Mouse (Mus musculus): ENCODE measurements at regions not wholly inside any gene's neighbourhood (a gene's known extent, or its start where the extent isn't known, plus 50 kb on each side); places are given as distances from the start of the nearest gene placed in this dataset.
"Not testable (repeated sequence)": the region's sequence is repeated elsewhere in the genome, so short reads cannot be mapped to it uniquely, and the experiment has no call there.

DNA sequence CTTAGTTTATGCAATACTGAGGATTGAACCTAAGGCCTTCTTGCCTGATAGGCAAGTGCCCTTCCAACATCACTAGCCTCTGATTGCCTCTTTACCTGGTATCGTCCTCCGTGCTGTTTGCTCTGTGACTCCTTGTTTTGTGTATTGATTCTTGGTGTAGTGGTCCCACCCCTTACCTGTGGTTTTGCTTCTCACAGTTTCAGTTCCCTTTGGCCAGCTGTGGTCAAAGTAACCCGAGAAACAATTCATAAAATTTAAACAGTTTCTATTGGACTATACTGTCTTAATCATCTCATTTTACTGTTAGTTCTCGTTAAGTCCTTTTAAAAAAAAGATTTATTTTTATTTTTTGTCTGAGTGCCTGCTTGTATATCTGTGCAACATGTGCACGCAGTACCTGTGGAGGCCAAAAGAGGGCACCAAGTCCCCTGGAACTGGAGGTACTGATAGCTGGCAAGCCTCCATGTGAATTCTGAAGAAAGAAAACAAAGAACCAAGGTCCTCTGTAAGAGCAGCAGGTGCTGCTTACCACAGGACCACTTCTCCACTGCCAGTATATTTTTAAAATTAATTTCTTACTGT, 84.5 kb upstream of the C9orf72 start:
- WGBS = 68% methylated on average over 5 of the region's 5 CpGs
- Histone ChIP-seq H3K27ac (ENCODE audit: low read length) (no peak overlapping the region), H3K4me2 (ENCODE audit: low read length) (no peak overlapping the region), H3K36me3 (ENCODE audit: control insufficient read depth, insufficient read depth, low read length) (no peaks in the 10 kb centered on the region), H3K4me3 (ENCODE audit: low read depth, low read length) (no peak overlapping the region), H3K9me3 (replicated peaks; ENCODE audit: control insufficient read depth, low read length, poor library complexity, severe bottlenecking) (no peaks in the 10 kb centered on the region), H3K9ac (ENCODE audit: low read depth, low read length) (no peak overlapping the region), H3K4me1 (ENCODE audit: control insufficient read depth, insufficient read depth, low read length) (no peaks in the 10 kb centered on the region), H3K27me3 (ENCODE audit: control insufficient read depth, insufficient read depth, low read depth, low read length) (no peaks in the 10 kb centered on the region)
- 0 out of 2 replicates have a peak, but pooled peaks have one; percentile 39 for ATAC-seq

DNA sequence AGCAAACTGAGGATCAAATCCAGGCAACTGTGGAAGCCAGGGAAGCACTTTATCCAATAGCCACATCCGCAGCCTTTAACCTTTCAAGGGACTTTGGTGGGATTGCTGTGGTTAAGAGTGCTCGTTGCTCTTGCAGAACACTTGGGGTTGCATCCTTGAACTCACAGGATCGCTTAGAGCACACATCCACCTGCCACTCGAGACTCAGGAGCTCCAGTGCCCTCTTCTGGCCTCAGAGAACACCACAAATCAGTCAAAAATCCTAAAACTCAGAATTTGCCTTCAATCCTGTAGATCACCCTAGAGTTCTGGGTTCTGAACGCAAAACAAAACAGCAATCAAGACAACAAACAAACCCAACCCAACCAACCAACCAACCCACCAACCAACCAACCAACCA, 82.2 kb upstream of the C9orf72 start:
- Histone ChIP-seq H3K9ac (ENCODE audit: low read depth, low read length) (no peak overlapping the region), H3K4me3 (ENCODE audit: low read depth, low read length) (no peak overlapping the region), H3K27ac (ENCODE audit: low read length) (no peak overlapping the region), H3K27me3 (ENCODE audit: control insufficient read depth, insufficient read depth, low read depth, low read length) (no peaks in the 10 kb centered on the region), H3K36me3 (ENCODE audit: control insufficient read depth, insufficient read depth, low read length) (no peaks in the 10 kb centered on the region), H3K4me2 (ENCODE audit: low read length) (no peak overlapping the region), H3K4me1 (ENCODE audit: control insufficient read depth, insufficient read depth, low read length) (no peaks in the 10 kb centered on the region), H3K9me3 (replicated peaks; ENCODE audit: control insufficient read depth, low read length, poor library complexity, severe bottlenecking) (no peaks in the 10 kb centered on the region)
- no peak for ATAC-seq
- WGBS = 72% methylated on average over 5 of the region's 5 CpGs

DNA sequence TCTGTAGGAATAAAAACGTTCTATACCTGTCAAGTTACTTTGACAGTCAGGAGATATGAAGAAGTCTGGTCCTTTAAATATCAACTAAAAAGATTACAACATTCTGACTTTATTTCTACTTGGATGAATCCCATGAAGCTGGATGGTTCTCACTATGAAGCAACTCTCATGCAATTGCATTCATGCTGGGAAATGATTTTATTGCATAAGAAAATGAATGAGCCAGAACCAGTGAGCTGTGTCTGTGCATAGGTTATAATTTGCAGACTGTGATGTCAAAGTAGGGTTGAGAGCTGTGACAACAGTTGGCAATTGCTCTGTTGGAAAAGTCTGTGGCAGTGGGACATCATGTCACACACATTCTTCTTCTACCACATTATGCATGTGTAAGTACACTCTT, 79.2 kb upstream of the C9orf72 start:
- Histone ChIP-seq H3K4me1 (ENCODE audit: control insufficient read depth, insufficient read depth, low read length) (no peaks in the 10 kb centered on the region), H3K4me3 (ENCODE audit: low read depth, low read length) (no peak overlapping the region), H3K9me3 (replicated peaks; ENCODE audit: control insufficient read depth, low read length, poor library complexity, severe bottlenecking) (no peaks in the 10 kb centered on the region), H3K9ac (ENCODE audit: low read depth, low read length) (no peak overlapping the region), H3K36me3 (ENCODE audit: control insufficient read depth, insufficient read depth, low read length) (no peaks in the 10 kb centered on the region), H3K4me2 (ENCODE audit: low read length) (no peak overlapping the region), H3K27ac (ENCODE audit: low read length) (no peak overlapping the region), H3K27me3 (ENCODE audit: control insufficient read depth, insufficient read depth, low read depth, low read length) (no peaks in the 10 kb centered on the region)
- no peak for ATAC-seq
- whole genome bisulfite sequencing = 69% methylated on average over 1 of the region's 1 CpGs

DNA sequence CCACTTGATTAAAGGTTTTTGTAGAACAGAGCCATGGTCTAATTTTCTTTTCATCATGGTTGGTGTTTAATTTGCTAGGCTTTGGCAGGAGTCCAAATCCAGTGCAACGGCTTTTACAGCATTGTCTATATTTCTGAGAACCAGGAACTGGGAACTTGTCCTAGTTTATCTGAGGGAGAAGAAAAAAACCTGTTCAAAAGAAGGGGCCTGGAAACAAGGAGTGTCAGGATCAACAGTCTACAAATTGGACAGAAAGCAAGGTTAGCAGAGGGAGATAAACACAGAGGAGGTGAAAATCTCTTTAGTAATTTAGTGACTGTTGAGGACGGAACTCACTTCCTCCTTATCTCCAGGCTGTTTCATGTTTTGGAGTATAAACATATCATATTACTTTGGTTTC, 74.9 kb upstream of the C9orf72 start:
- 53% methylated on average over 2 of the region's 2 CpGs for WGBS
- Histone ChIP-seq H3K9me3 (replicated peaks; ENCODE audit: control insufficient read depth, low read length, poor library complexity, severe bottlenecking) (no peaks in the 10 kb centered on the region), H3K9ac (ENCODE audit: low read depth, low read length) (no peak overlapping the region), H3K27me3 (ENCODE audit: control insufficient read depth, insufficient read depth, low read depth, low read length) (no peaks in the 10 kb centered on the region), H3K4me1 (ENCODE audit: control insufficient read depth, insufficient read depth, low read length) (no peaks in the 10 kb centered on the region), H3K4me3 (ENCODE audit: low read depth, low read length) (no peak overlapping the region), H3K36me3 (ENCODE audit: control insufficient read depth, insufficient read depth, low read length) (no peaks in the 10 kb centered on the region), H3K4me2 (ENCODE audit: low read length) (no peak overlapping the region), H3K27ac (ENCODE audit: low read length) (no peak overlapping the region)
- ATAC-seq = no peak

DNA sequence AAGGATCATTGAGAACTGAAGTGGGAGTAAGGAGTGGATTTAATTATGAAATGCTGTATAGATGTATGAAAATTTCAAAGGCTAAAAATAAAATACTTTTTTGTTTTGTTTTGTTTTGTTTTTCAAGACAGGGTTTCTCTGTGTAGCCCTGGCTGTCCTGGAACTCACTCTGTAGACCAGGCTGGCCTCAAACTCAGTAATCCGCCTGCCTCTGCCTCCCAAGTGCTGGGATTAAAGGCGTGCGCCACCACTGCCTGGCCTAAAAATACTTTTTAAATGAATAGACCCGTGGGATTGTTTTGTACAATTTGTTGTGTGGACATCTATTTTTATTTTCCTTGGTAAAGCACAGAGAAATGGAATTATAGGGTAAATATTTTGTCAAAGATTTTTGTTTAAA, 74.4 kb upstream of the C9orf72 start:
- H3K36me3 ChIP-seq (ENCODE audit: control insufficient read depth, insufficient read depth, low read length); H3K9me3 ChIP-seq (replicated peaks; ENCODE audit: control insufficient read depth, low read length, poor library complexity, severe bottlenecking); ATAC-seq; H3K27ac ChIP-seq (ENCODE audit: low read length); H3K9ac ChIP-seq (ENCODE audit: low read depth, low read length); H3K4me2 ChIP-seq (ENCODE audit: low read length); H3K4me3 ChIP-seq (ENCODE audit: low read depth, low read length); H3K4me1 ChIP-seq (ENCODE audit: control insufficient read depth, insufficient read depth, low read length); H3K27me3 ChIP-seq (ENCODE audit: control insufficient read depth, insufficient read depth, low read depth, low read length): not testable (repeated sequence)
- WGBS = 82% methylated on average over 4 of the region's 4 CpGs

DNA sequence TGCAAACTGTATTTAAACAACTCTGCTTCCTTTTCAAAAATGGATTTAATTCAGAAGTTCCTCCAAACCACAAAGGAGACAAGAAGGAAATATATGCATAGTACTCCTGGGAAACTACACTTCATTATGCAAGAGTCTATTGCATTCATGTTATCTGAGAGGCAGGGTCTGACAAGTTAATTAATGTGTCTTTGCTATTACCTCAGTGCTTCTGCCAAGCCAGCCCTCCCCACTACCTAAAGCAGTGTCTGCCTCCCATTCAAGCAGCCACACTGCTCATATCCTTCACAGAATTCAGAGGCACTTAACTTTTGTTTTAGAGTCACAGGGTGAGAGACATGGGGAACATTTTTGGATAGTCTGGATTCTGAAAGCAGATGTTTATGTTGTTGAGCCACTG, 58.6 kb upstream of the C9orf72 start:
- Histone ChIP-seq H3K27ac (ENCODE audit: low read length) (no peak overlapping the region), H3K9ac (ENCODE audit: low read depth, low read length) (no peak overlapping the region)
- peak; percentile 75 for ATAC-seq

More for the DNA sequence above, 58.6 kb upstream of the C9orf72 start:
- Histone ChIP-seq H3K4me1 (ENCODE audit: control insufficient read depth, insufficient read depth, low read length) (no peaks in the 10 kb centered on the region), H3K4me3 (ENCODE audit: low read depth, low read length) (no peak overlapping the region), H3K36me3 (ENCODE audit: control insufficient read depth, insufficient read depth, low read length) (no peaks in the 10 kb centered on the region), H3K27me3 (ENCODE audit: control insufficient read depth, insufficient read depth, low read depth, low read length) (no peaks in the 10 kb centered on the region), H3K4me2 (ENCODE audit: low read length) (no peak overlapping the region), H3K9me3 (replicated peaks; ENCODE audit: control insufficient read depth, low read length, poor library complexity, severe bottlenecking) (peaks cover 6% of the 10 kb centered on the region; the same call in 1 of the 2 replicates)
